Mouse (Mus musculus) embryonic facial prominence, embryonic 13.5 days (tissue): ENCODE data around the gene Pbrm1. TPM values are rescaled to one million over a fixed set of nuclear protein-coding genes. Genes with fewer than 3 reads are reported as not detected.

Source experiments
- ATAC-seq: fragments of 200-750 bp; cut with Nextera tagmentation; 2 replicates; pipeline ENCODE4 v1.8.0; 2017; ENCODE audit warnings: low read depth; ENCODE audit not compliant: insufficient number of reproducible peaks, insufficient read depth, low FRiP score, low TSS enrichment
- H3K27ac ChIP-seq: fragments of 300-500 bp; sonication (generic); 2 replicates; pipeline ENCODE4 v1.5.1; 2015; ENCODE audit warnings: moderate library complexity, mild to moderate bottlenecking, inconsistent platforms
- H3K27me3 ChIP-seq: fragments of 300-500 bp; sonication (generic); 2 replicates; pipeline ENCODE4 v1.6.1; 2015; ENCODE audit warnings: mild to moderate bottlenecking, inconsistent platforms
- H3K36me3 ChIP-seq: fragments of 300-500 bp; sonication (generic); 2 replicates; pipeline ENCODE4 v1.6.1; 2015; ENCODE audit warnings: mild to moderate bottlenecking, inconsistent platforms
- H3K4me1 ChIP-seq: fragments of 300-500 bp; sonication (generic); 2 replicates; pipeline ENCODE4 v1.6.1; 2015; ENCODE audit warnings: inconsistent platforms
- H3K4me2 ChIP-seq: fragments of 300-500 bp; sonication (generic); 2 replicates; pipeline ENCODE4 v1.6.1; 2015; ENCODE audit warnings: moderate library complexity, mild to moderate bottlenecking, inconsistent platforms
- H3K4me3 ChIP-seq: fragments of 300-500 bp; sonication (generic); 2 replicates; pipeline ENCODE4 v1.5.1; 2015; ENCODE audit warnings: mild to moderate bottlenecking, inconsistent platforms
- H3K9ac ChIP-seq: fragments of 300-500 bp; sonication (generic); 2 replicates; pipeline ENCODE4 v1.6.1; 2015; ENCODE audit warnings: mild to moderate bottlenecking, inconsistent platforms
- H3K9me3 ChIP-seq: fragments of 300-500 bp; sonication (generic); 2 replicates; pipeline ENCODE4 v1.6.1; 2016; ENCODE audit warnings: inconsistent platforms
- WGBS: fragments of 180-500 bp; shearing (Covaris S2); methylation state at CpG from one replicate; pipeline ENCODE4 v1.1.7; 2015; ENCODE audit warnings: mixed read lengths; 5-methylcytosine and 5-hydroxymethylcytosine counted together
- polyA plus RNA-seq: library from polyadenylated mRNA; unstranded; fragments of >200 nt; fragmentation: Nextera tagmentation; extraction: Ambion mirVana; gene quantifications from 2 replicates; pipeline ENCODE4 v1.2.1, GENCODE M21; 2015

The Pbrm1 gene
- polyA plus RNA-seq, 1 experiment from 2014 or later: 145 TPM

GRCm38 (mm10) chr14:31016063-31016462 lies 2.9 kb upstream of the Pbrm1 start:
- no peak overlapping the region for H3K4me3 ChIP-seq
- H3K9ac ChIP-seq: peak overlapping the region; percentile 27; the same call in 1 of the 2 replicates
- WGBS: 78% methylated on average over 1 of the region's 1 CpGs
- no peak overlapping the region for H3K4me2 ChIP-seq
- peaks cover 66% of the 10 kb centered on the region for H3K36me3 ChIP-seq
- H3K27me3 ChIP-seq: no peaks in the 10 kb centered on the region
- ATAC-seq: no peak
- H3K27ac ChIP-seq: no peak overlapping the region
- H3K9me3 ChIP-seq: no peaks in the 10 kb centered on the region
- peaks cover 25% of the 10 kb centered on the region for H3K4me1 ChIP-seq

- Histone ChIP-seq H3K4me3 (peak overlapping the region; percentile 87), H3K27me3 (no peaks in the 10 kb centered on the region), H3K27ac (peak overlapping the region; percentile 97; the same call in 1 of the 2 replicates), H3K9me3 (no peaks in the 10 kb centered on the region), H3K4me2 (peak overlapping the region; percentile 79), H3K36me3 (peaks cover 55% of the 10 kb centered on the region), H3K9ac (peak overlapping the region; percentile 95), H3K4me1 (peaks cover 25% of the 10 kb centered on the region)
- WGBS: 2% methylated on average over 2 of the region's 2 CpGs
- no peak for ATAC-seq
Observed at GRCm38 (mm10) chr14:31017854-31018253, 1.1 kb upstream of the Pbrm1 start.

- Histone ChIP-seq H3K9me3 (no peaks in the 10 kb centered on the region), H3K4me2 (peak overlapping the region; percentile 65), H3K27me3 (no peaks in the 10 kb centered on the region), H3K4me1 (peaks cover 25% of the 10 kb centered on the region), H3K4me3 (peak overlapping the region; percentile 87), H3K36me3 (peaks cover 52% of the 10 kb centered on the region), H3K27ac (peak overlapping the region; percentile 97), H3K9ac (peak overlapping the region; percentile 95)
- ATAC-seq: peak; percentile 92
- 4% methylated on average over 50 of the region's 56 CpGs for WGBS
Observed at GRCm38 (mm10) chr14:31019331-31020205, 630 bp downstream of the Pbrm1 start.

- WGBS: 44% methylated on average over 1 of the region's 1 CpGs
- Histone ChIP-seq H3K27me3 (no peaks in the 10 kb centered on the region), H3K4me2 (no peak overlapping the region), H3K4me1 (peaks cover 15% of the 10 kb centered on the region), H3K27ac (no peak overlapping the region), H3K36me3 (peaks cover 50% of the 10 kb centered on the region), H3K9me3 (no peaks in the 10 kb centered on the region), H3K9ac (no peak overlapping the region), H3K4me3 (no peak overlapping the region)
- ATAC-seq: no peak
Observed at GRCm38 (mm10) chr14:31022579-31022978, 3.6 kb downstream of the Pbrm1 start.

GRCm38 (mm10) chr14:31025785-31026184 lies 6.8 kb downstream of the Pbrm1 start:
- H3K4me1 ChIP-seq: no peaks in the 10 kb centered on the region; the same call in 1 of the 2 replicates
- H3K36me3 ChIP-seq: peaks cover 77% of the 10 kb centered on the region
- no peak overlapping the region for H3K4me2 ChIP-seq
- no peak overlapping the region for H3K9ac ChIP-seq
- H3K4me3 ChIP-seq: no peak overlapping the region
- ATAC-seq: no peak
- no peaks in the 10 kb centered on the region for H3K27me3 ChIP-seq
- 75% methylated on average over 3 of the region's 3 CpGs for WGBS
- H3K9me3 ChIP-seq: no peaks in the 10 kb centered on the region
- H3K27ac ChIP-seq: no peak overlapping the region

- Histone ChIP-seq H3K9me3 (no peaks in the 10 kb centered on the region), H3K27me3 (no peaks in the 10 kb centered on the region), H3K36me3 (peaks cover 66% of the 10 kb centered on the region), H3K4me1 (no peaks in the 10 kb centered on the region), H3K4me2 (no peak overlapping the region), H3K4me3 (no peak overlapping the region), H3K27ac (no peak overlapping the region), H3K9ac (no peak overlapping the region)
- ATAC-seq: no peak
- WGBS: 92% methylated on average over 5 of the region's 5 CpGs
Observed at GRCm38 (mm10) chr14:31045296-31045695, 26.4 kb downstream of the Pbrm1 start.

GRCm38 (mm10) chr14:31045817-31046216 lies 26.9 kb downstream of the Pbrm1 start:
- WGBS: 98% methylated on average over 1 of the region's 1 CpGs
- Histone ChIP-seq H3K27ac (no peak overlapping the region), H3K4me1 (no peaks in the 10 kb centered on the region), H3K9ac (no peak overlapping the region), H3K27me3 (no peaks in the 10 kb centered on the region), H3K4me3 (no peak overlapping the region), H3K36me3 (peaks cover 68% of the 10 kb centered on the region), H3K4me2 (no peak overlapping the region), H3K9me3 (no peaks in the 10 kb centered on the region)
- ATAC-seq: no peak

GRCm38 (mm10) chr14:31062277-31062676 lies 43.3 kb downstream of the Pbrm1 start:
- ATAC-seq: no peak
- no peak overlapping the region for H3K27ac ChIP-seq
- H3K9ac ChIP-seq: no peak overlapping the region
- H3K4me2 ChIP-seq: no peak overlapping the region
- peaks cover 80% of the 10 kb centered on the region for H3K36me3 ChIP-seq
- no peaks in the 10 kb centered on the region for H3K9me3 ChIP-seq
- no peak overlapping the region for H3K4me3 ChIP-seq
- no peaks in the 10 kb centered on the region for H3K27me3 ChIP-seq
- H3K4me1 ChIP-seq: no peaks in the 10 kb centered on the region
- WGBS: 71% methylated on average over 1 of the region's 1 CpGs

GRCm38 (mm10) chr14:31069086-31069733 lies 50.3 kb downstream of the Pbrm1 start:
- H3K27ac ChIP-seq: no peak overlapping the region
- no peak overlapping the region for H3K4me3 ChIP-seq
- H3K9me3 ChIP-seq: no peaks in the 10 kb centered on the region
- no peak for ATAC-seq
- peaks cover 80% of the 10 kb centered on the region for H3K36me3 ChIP-seq
- H3K9ac ChIP-seq: no peak overlapping the region
- H3K27me3 ChIP-seq: no peaks in the 10 kb centered on the region
- WGBS: 95% methylated on average over 4 of the region's 4 CpGs
- no peaks in the 10 kb centered on the region for H3K4me1 ChIP-seq
- no peak overlapping the region for H3K4me2 ChIP-seq

GRCm38 (mm10) chr14:31078597-31079208 lies 59.8 kb downstream of the Pbrm1 start:
- Histone ChIP-seq H3K9ac (no peak overlapping the region), H3K4me3 (no peak overlapping the region), H3K27me3 (no peaks in the 10 kb centered on the region), H3K4me2 (no peak overlapping the region), H3K4me1 (no peaks in the 10 kb centered on the region), H3K9me3 (no peaks in the 10 kb centered on the region), H3K27ac (no peak overlapping the region), H3K36me3 (peaks cover 76% of the 10 kb centered on the region)
- WGBS: 96% methylated on average over 3 of the region's 3 CpGs
- no peak for ATAC-seq

- Histone ChIP-seq H3K9me3 (no peaks in the 10 kb centered on the region), H3K4me1 (no peaks in the 10 kb centered on the region), H3K27ac (no peak overlapping the region), H3K9ac (no peak overlapping the region), H3K4me2 (no peak overlapping the region), H3K36me3 (peaks cover 69% of the 10 kb centered on the region), H3K4me3 (no peak overlapping the region), H3K27me3 (no peaks in the 10 kb centered on the region)
- WGBS: 93% methylated on average over 3 of the region's 3 CpGs
- ATAC-seq: no peak
Observed at GRCm38 (mm10) chr14:31079313-31080028, 60.5 kb downstream of the Pbrm1 start.
